Mouse (Mus musculus) ovary, postnatal 10 days (tissue): ENCODE measurements around the gene Mertk.

Experiments
- DNase-seq: peaks from one replicate; pipeline ENCODE4 v3.0.0; 2022; ENCODE audit warnings: low spot score

The Mertk gene

DNA sequence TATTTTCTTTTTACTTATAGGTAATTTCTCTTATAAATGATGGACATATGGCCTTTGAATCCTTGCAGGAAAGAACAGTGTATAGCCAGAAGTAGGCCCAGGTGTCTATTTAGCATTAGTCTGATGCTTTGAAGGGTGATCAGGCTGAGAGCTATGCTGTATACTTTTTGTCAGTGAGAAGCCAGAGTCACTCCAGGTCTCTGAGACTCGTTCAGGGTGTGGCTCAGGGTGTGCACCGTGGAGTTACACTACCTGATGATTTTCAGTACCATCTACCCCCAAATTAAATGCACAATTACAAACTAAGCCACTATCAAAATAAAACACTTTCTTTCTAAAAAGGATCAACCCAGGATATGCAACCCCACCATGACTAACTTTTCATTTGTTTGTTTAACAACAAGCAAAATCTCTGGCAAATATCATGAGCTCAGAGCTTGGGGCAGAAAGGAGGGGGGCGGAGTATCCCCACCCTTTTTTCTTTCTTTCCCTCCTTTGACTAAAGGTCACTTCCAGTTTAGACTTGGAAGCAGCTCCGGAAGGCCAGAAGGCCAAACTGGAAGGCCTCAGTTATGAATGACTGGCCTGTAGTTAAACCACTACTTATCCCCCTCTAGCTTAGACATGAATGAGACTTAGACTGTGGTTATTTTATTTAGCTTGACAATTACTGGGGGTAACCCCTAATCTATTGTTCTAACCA is 69.9 kb downstream of the Mertk start:
- no peak for DNase-seq

DNA sequence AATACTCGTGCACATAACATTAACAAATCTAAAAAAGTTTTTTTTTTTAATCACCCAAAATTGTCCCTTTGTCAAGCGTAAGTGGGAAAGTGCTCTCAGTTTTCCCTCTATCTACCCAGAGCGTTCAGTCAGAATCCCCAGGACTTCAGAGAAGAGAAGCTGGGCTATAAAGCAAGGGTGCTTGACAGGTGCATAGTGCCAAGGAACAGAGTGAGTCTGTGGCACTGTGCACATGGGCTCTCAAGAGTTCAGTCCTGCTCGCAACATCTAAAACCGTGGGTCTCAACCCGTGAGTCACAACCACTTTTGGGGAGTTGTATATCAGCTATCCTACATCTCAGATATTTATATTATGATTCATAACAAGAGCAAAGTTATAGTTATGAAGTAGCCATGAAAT is 71.8 kb downstream of the Mertk start:
- no peak for DNase-seq

DNA sequence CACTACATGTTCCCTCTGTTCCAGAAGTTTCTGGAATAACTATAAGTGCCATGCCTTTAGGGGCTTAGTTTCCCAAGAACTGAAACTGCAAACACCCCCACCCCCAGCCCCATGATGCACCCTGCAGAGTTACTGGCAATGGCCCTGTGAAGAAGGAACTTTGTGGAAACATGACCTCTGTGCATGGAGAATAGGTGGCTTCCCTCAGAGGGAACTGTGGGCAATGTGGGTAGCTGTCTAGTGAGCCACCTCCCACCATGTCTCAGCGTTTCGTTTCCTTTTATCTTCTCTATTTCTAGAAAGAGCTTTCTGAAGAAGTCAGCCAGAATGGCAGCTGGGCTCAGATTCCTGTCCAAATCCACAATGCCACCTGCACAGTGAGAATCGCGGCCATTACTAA is 72.3 kb downstream of the Mertk start:
- DNase-seq: no peak

DNA sequence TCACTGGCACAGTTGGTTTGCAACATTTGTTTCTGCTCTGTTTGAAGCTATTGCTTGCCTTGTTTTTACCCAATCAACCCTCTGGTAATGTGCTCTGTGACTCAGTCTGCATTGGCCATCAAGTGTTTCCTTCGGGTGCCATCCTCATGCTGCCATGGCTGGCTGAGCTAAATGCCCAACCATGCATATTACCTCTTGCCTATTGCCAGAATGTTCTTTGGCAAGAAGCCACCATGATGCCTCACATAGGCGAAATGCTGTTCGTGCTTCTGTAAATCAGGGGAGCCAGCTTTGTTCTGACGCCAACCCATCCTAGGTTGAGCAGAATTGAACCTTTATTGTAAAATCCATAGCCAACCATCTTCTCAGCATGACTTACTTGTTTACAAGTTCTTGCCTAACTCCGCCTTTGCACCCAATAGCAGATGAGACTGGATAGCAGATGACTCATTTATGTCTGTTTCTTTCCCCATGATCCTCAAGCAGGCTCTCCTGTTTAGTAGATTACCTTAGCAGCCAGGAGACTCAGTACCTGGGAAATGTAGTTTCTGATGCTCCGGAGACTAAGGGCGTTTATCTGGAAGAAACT is 73.1 kb downstream of the Mertk start:
- no peak for DNase-seq

DNA sequence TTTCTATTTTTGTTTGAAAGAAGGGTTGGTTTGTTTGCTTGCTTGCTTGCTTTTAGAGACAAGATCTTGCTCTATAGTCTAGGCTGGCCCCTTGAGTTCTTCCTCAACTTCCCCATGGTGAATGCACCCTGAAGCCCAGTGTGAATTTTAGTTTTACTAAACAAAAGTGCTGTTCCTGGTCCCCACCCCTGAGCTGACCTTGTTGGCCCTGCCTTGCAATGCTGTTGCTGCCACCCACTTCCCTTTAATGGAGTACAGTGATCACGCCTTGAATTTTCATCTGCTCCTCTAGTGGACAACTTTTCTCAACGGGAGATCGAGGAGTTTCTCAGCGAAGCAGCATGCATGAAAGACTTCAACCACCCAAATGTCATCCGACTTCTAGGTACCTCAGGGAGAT is 83.5 kb downstream of the Mertk start:
- DNase-seq: no peak

DNA sequence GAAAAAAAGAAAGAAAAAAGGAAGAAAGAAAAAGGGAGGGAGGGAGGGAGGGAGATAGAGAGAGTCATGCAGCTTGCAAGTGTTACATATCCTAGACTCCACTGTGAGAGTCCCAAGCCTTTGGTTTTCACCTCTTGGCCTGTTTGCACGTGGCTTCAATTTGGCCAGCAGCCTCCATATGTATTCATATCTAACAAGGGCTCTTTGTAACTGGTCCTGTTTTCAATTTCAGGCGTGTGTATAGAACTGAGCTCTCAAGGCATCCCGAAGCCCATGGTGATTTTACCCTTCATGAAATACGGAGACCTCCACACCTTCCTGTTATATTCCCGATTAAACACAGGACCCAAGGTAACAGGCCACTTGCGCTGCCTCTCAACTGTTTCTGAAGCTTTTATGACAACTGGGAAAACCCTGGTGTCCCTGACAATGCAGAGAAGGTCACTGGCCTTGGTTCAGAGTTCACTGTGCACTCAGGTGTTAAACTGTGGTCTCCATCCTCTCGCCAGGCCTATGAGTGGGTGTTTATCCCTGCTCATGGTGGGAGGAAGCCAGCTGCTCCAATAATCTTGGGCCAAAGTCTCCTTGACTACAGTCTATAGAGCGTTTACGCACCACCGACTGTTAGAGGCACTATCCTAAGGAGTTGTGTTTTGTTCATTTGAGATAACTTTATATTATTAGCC is 85.0 kb downstream of the Mertk start:
- DNase-seq: no peak

DNA sequence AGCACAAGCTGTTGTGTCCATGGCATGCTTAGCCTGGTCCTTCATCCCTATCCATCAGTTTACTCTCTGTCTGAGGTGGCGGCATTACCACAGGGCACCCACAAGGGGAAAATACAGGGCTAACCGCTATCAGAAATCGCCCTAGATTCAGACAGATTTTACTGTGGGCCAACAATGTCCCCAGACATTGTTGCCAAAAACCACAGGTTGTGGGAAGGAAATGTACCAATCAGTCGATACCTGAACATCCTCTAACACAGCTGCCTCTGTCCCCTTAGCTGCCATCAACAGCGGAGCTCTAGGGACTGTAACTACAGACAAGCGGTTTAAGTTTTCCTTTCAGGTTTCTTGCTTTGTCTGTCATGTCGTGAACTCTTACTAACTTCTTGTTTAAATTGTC is 86.1 kb downstream of the Mertk start:
- DNase-seq: no peak

DNA sequence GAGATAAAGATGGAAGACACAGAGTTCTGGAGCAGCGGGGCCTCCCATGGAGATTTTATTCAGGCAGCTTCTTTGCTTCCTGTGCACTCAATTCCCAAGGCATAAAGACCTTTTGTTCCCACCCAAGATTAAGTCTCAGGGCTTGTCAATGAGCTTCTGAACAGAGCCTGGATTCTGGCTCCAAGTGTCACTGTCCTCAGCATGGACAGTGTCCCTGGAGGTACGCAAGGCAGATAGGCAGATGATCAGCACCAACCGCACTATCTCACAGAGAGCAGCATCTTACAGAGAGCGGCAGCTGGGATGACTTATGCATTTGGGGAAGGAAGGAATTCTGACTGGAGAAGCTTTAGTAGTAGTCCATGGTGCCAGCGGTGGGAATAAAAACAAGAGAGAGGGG is 87.6 kb downstream of the Mertk start:
- DNase-seq: no peak

DNA sequence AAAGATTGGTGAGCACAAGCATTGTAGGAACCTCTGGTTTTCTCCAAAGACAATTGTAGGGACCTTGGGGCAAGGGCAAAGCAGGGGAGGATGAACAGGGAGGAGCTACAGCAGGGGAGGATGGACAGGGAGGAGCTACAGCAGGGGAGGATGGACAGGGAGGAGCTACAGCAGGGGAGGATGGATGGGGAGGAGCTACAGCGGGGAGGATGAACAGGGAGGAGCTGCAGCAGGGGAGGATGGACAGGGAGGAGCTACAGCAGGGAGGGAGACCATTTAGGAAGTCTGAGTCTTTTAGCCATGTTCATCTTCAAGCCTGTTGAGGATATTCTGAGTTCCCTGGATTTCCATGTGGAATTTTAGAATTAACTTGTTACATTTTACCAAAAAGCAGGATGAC is 88.0 kb downstream of the Mertk start:
- DNase-seq: no peak

DNA sequence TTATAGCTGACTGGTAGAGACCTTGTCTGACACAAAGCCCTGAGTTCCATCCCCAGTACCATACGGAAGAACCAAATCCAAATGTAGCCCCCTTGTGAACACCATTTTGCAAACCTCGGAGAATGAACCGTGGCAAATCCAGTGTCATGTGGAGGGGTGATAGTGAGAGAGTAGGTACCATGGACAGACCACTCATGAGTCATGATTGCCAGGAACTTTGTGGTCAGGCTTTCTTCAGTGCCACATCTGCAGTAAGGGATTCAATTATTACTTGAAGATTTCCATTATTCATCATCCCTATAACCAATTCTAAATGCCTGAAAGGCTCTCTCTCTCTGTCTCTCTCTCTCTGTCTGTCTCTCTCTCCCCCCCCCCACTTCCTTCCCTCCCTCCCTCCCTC is 89.0 kb downstream of the Mertk start:
- no peak for DNase-seq

DNA sequence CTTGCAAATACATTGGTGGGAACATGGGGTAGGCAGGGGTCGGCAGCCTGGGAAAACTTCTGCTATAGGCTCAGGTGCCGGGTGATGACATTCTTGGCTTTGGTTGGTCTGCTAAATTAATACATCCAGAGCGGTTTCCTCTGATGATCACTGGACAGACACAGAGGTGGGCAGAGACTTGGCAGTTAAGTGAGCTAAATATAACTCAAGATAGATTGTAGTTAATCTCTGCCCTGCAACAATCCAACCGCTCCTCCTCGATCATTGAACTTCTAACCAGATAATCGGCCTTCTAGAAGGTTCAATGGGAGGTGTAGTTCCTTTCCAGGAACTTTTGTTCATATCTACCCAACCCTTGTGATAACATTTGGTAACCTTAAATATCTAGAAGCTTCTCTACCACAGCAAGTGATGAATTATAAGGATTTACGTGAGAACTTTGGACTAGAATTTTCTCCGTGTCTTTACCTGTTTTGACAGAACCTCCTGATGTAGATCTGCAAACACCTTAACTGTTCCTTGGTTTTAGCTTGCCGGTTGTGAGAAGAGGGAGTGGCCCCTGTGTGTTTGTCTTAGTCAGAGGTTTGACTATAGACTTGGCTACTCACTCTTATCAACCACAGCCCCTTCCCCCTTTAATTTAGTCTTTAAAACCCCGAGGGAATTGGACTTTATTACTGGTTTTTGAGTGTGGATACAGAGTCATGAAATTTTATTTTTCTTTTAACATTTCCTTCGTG is 92.3 kb downstream of the Mertk start:
- DNase-seq: no peak

DNA sequence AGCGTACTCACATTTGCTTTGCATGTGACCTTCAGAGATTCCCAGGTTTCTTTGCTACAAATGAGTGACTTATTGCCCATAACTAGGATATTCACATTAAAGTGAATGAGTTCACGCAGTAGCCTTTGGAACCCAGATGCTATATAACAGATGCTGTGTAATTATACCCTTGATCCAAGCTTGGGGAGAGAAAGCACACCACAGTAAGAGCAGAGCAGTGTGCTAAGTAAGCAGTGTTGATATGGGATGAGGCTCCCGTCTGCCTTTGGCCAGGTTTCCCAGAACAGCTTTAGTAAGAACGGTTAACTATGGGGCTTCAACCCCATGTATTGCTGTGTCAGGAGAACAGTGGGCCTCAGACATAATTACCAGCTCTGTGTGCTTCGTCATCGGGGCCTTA is 95.2 kb downstream of the Mertk start:
- DNase-seq: no peak

DNA sequence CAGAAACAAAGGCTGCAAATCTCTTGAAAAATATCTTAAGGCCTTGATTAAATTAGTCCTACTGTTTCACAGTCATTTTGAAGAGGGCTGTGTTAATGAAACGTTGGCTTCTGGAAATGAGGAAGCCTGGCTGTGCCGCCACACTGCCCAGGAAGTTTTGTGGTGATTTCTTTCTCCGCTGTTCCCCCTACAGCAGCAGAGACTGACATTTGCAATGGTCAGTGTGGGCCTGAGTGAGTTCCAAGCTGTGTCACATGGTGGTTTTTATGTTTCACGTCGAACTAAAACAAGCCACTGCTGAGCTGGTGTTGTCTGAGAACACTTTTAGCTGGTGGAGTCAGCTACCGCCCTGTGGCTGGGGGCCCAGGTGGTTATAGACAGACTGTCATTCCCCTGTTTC is 97.7 kb downstream of the Mertk start:
- no peak for DNase-seq

DNA sequence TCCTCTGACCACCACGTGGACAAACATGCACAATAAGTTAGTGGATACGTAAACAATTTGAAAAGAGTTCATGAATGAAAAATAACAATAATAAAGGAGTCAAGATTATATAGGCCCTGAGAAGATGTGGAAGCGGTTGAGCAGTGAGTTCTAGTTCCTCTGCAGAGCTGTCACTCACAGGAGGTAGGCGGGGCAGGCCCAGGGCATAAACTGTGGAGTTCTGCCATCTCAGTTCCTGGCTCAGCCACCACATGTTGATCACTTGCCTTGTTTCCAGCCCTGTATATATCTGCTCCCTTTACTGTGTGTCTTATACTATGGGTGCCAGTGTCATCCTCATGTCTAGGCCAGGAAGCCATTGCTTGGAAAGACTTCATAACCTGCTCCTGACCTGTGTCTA is 104.7 kb downstream of the Mertk start:
- DNase-seq: no peak

DNA sequence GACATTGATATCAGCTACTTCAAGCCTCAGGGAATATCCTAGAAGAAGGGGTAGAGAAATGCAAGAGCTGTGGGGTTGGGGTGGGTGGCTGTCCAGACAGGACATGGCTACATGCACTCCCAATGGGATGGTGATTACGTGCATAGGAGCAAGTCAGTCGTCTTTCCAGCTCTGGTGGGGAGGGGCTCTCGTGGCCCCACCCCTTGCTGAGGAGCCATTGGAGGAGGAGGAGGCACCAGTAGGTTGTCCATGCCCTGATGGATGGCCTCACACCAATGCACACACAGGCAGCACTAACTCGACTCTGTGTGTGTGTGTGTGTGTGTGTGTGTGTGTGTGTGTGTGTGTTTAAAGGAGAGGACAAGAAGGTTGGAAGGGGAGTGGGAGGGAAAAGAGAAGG is 106.6 kb downstream of the Mertk start:
- no peak for DNase-seq

DNA sequence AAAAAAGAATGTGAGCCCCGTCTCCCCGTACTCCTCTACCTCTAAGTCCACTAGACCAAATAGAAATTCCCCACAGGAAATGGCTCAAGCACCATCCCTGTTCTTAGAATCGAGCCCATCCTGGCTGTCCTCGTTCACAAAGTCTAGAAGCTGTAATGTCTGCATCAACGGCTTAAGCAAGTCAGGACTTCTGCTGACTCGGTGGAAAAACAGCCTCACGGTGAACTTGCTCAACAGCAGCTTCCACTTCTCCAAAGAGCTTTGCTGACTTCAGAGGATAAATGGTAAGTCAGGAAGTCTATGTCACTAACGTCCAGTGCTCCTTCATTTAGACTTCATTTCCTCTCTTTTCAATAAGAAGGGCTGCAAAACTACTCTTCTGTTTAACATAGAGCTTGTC is 107.8 kb downstream of the Mertk start:
- no peak for DNase-seq

DNA sequence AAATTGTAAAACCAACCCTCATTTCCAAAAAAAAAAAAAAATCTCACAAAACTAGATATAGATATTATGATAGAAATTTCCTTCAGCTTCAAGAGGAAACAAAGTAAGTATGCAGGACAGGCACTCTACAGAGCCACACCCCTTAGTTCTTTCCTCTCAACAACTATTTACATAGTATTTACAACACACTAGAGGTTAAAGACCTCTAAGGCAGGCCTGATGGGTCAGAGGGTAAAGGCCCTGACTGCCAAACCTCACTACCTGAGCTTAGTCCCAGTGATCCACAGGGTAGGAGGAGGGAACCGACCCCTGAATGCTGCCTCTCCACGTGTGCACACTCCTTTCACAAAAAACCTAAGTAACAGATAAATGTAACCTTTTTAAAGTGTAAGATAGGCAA is 114.0 kb downstream of the Mertk start:
- no peak for DNase-seq

DNA sequence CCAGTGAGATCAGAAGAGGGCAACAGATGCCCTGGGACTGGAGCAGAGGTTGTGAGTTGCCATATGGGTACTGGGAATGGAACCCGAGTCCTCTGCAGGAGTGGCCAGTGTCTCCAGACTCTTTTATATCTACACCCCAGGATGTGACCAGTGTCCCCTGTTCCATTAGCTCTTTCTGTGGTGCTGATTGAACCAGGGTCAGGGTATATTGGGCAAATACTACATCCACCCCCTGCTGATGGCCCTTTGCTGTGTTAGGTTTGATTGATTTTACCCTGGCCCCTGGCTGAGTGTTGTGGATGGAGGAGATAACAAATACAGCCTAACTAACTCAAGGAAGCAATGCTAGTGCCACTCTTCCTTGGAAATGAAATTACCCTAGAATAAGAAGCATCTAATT is 117.6 kb downstream of the Mertk start:
- no peak for DNase-seq

DNA sequence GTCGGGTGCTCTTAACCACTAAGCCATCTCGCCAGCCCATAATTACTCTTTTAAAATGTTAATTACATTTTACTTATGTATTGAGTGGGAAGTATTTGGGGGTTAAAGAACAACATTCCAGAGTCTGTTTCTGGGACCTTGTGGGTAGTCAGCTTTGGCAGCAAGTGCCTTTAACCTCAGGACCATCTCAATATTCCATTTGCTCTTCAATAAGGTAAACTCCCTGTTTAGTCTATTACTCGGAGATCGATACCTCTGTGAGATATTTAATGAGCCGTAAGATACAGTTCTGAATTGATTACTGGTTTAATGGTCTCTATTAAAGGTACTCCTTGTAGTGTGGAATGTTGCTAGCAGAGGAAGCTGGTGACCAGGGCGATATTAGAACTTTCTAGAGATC is 118.2 kb downstream of the Mertk start:
- DNase-seq: no peak

DNA sequence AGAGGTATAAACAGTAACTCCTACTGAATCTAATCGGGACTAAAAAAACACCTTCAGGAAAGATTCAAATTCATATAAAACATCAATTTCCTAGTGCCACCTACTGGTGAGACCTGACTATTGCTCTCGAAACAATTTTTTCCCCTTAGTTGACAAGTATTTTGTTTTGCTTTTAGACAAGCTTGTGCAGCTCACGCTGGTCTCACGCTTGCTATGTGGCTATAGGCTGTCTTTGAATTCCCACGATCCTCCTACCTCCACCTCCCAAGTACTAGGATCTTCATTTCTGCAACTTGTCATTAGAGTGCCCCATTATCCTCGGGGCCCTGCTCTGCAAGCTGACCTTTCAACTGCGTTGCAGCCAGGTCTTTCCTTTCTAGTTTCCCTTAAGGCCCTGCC is 118.6 kb downstream of the Mertk start:
- DNase-seq: peak; percentile 44

DNA sequence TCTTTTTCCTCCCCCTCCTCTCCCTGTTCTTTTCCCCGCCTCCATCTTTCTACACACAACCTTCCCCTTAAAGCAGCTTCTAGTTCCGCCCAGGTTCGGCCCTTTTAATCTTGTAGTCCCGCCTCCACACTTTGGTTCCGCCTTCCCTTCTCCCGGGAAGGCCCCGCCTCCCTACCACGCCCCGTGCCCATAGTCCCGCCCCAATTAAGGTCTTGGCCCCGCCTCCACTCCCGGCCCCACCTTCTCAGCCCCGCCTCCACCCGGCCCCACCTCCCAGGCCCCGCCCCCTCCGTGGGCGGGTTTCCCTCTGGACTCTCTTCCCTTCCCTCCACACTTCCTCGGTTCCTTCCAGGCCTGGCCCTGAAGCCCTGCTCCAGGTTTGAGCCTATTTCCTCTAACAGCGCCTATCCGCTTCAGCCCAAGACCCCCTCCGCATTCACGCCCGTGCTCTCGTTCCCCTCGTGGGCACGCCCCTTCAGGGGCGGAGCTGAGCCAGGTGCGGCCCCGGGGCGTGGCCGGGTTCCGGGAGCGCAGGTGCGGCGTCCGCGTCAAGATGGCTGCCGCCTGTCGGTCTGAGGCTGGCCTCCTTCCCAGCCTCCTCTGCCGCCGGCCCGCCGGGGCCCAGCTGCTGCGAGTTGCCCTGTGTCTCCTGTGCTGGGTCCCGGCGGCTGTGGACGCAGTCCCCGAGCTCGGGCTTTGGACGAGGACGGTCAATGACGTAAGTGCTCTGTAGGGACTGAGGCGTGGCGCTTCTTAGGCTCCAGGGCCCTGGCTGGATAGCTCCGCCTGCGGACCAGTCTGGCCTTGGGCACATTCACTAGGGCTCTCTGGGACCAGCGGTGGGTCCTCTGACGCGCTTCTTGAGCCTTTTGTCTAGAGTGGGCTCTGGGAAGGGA is 119.3 kb downstream of the Mertk start, which contains the start of gene Tmem87b:
Tmem87b (plus strand) TSS at position 333 of the 896 bp plus-strand sequence.
- peak; percentile 95 for DNase-seq
